Mouse (Mus musculus): ENCODE results near the gene Angptl8.

Gene Angptl8

GRCm38 (mm10) chr9:21806363-21806762, 28.9 kb upstream of the Angptl8 start:
- in situ Hi-C loops (cut with MboI; ENCODE audit: low pct_unique_long_range_greater_than_20kb in 1 of 2, low sequenced_read_pairs in 2 of 2, unreplicated experiment in 1 of 2) = loop anchor here in 1 of 2 experiments (5.0 kb wide), 1 partner anchor 54 kb away; no protein-coding TSS in a partner anchor

- in situ Hi-C loops (cut with MboI; ENCODE audit: low pct_unique_long_range_greater_than_20kb in 1 of 2, low sequenced_read_pairs in 2 of 2, unreplicated experiment in 1 of 2) = loop anchor here in 1 of 2 experiments (5.0 kb wide), 1 partner anchor 55 kb away; no protein-coding TSS in a partner anchor
Measured at GRCm38 (mm10) chr9:21806976-21807375, 28.3 kb upstream of the Angptl8 start.

- in situ Hi-C loops (cut with MboI; ENCODE audit: low pct_unique_long_range_greater_than_20kb in 1 of 2, low sequenced_read_pairs in 2 of 2, unreplicated experiment in 1 of 2) = loop anchor here in 1 of 2 experiments (5.0 kb wide), 1 partner anchor 56 kb away; no protein-coding TSS in a partner anchor
Measured at GRCm38 (mm10) chr9:21808561-21808960, 26.7 kb upstream of the Angptl8 start.

- in situ Hi-C loops (cut with MboI; ENCODE audit: low pct_unique_long_range_greater_than_20kb in 1 of 2, low sequenced_read_pairs in 2 of 2, unreplicated experiment in 1 of 2) = no loop called here
Measured at GRCm38 (mm10) chr9:21811170-21811569, 24.1 kb upstream of the Angptl8 start.

- in situ Hi-C loops (cut with MboI; ENCODE audit: low pct_unique_long_range_greater_than_20kb in 1 of 2, low sequenced_read_pairs in 2 of 2, unreplicated experiment in 1 of 2) = no loop called here
Measured at GRCm38 (mm10) chr9:21816716-21817305, 18.5 kb upstream of the Angptl8 start.

GRCm38 (mm10) chr9:21818125-21818524, 17.2 kb upstream of the Angptl8 start:
- in situ Hi-C loops (cut with MboI; ENCODE audit: low pct_unique_long_range_greater_than_20kb in 1 of 2, low sequenced_read_pairs in 2 of 2, unreplicated experiment in 1 of 2) = no loop called here

GRCm38 (mm10) chr9:21818561-21818960, 16.7 kb upstream of the Angptl8 start:
- in situ Hi-C loops (cut with MboI; ENCODE audit: low pct_unique_long_range_greater_than_20kb in 1 of 2, low sequenced_read_pairs in 2 of 2, unreplicated experiment in 1 of 2) = no loop called here

GRCm38 (mm10) chr9:21819181-21819729, 16.1 kb upstream of the Angptl8 start:
- in situ Hi-C loops (cut with MboI; ENCODE audit: low pct_unique_long_range_greater_than_20kb in 1 of 2, low sequenced_read_pairs in 2 of 2, unreplicated experiment in 1 of 2) = no loop called here

- in situ Hi-C loops (cut with MboI; ENCODE audit: low pct_unique_long_range_greater_than_20kb in 1 of 2, low sequenced_read_pairs in 2 of 2, unreplicated experiment in 1 of 2) = no loop called here
Measured at GRCm38 (mm10) chr9:21820183-21820582, 15.1 kb upstream of the Angptl8 start.

- in situ Hi-C loops (cut with MboI; ENCODE audit: low pct_unique_long_range_greater_than_20kb in 1 of 2, low sequenced_read_pairs in 2 of 2, unreplicated experiment in 1 of 2) = no loop called here
Measured at GRCm38 (mm10) chr9:21822686-21823085, 12.6 kb upstream of the Angptl8 start.

- in situ Hi-C loops (cut with MboI; ENCODE audit: low pct_unique_long_range_greater_than_20kb in 1 of 2, low sequenced_read_pairs in 2 of 2, unreplicated experiment in 1 of 2) = no loop called here
Measured at GRCm38 (mm10) chr9:21823957-21824356, 11.4 kb upstream of the Angptl8 start.

GRCm38 (mm10) chr9:21824366-21824765, 10.9 kb upstream of the Angptl8 start:
- in situ Hi-C loops (cut with MboI; ENCODE audit: low pct_unique_long_range_greater_than_20kb in 1 of 2, low sequenced_read_pairs in 2 of 2, unreplicated experiment in 1 of 2) = no loop called here

- in situ Hi-C loops (cut with MboI; ENCODE audit: low pct_unique_long_range_greater_than_20kb in 1 of 2, low sequenced_read_pairs in 2 of 2, unreplicated experiment in 1 of 2) = no loop called here
Measured at GRCm38 (mm10) chr9:21829834-21830460, 5.4 kb upstream of the Angptl8 start.

GRCm38 (mm10) chr9:21830461-21830850, 4.9 kb upstream of the Angptl8 start:
- in situ Hi-C loops (cut with MboI; ENCODE audit: low pct_unique_long_range_greater_than_20kb in 1 of 2, low sequenced_read_pairs in 2 of 2, unreplicated experiment in 1 of 2) = no loop called here

GRCm38 (mm10) chr9:21830936-21831335, 4.4 kb upstream of the Angptl8 start:
- in situ Hi-C loops (cut with MboI; ENCODE audit: low pct_unique_long_range_greater_than_20kb in 1 of 2, low sequenced_read_pairs in 2 of 2, unreplicated experiment in 1 of 2) = no loop called here

- in situ Hi-C loops (cut with MboI; ENCODE audit: low pct_unique_long_range_greater_than_20kb in 1 of 2, low sequenced_read_pairs in 2 of 2, unreplicated experiment in 1 of 2) = no loop called here
Measured at GRCm38 (mm10) chr9:21831558-21832240, 3.6 kb upstream of the Angptl8 start.

- in situ Hi-C loops (cut with MboI; ENCODE audit: low pct_unique_long_range_greater_than_20kb in 1 of 2, low sequenced_read_pairs in 2 of 2, unreplicated experiment in 1 of 2) = no loop called here
Measured at GRCm38 (mm10) chr9:21837690-21838089, 2.4 kb downstream of the Angptl8 start.

GRCm38 (mm10) chr9:21840115-21840787, 4.9 kb downstream of the Angptl8 start:
- in situ Hi-C loops (cut with MboI; ENCODE audit: low pct_unique_long_range_greater_than_20kb in 1 of 2, low sequenced_read_pairs in 2 of 2, unreplicated experiment in 1 of 2) = no loop called here

- in situ Hi-C loops (cut with MboI; ENCODE audit: low pct_unique_long_range_greater_than_20kb in 1 of 2, low sequenced_read_pairs in 2 of 2, unreplicated experiment in 1 of 2) = no loop called here
Measured at GRCm38 (mm10) chr9:21841340-21841739, 6.0 kb downstream of the Angptl8 start.

All from mouse embryonic stem cell (cell line).